Mouse (Mus musculus) forebrain, embryonic 13.5 days (tissue): ENCODE measurements around the gene Trhr2. TPM values are rescaled to one million over a fixed set of nuclear protein-coding genes. Genes with fewer than 3 reads are reported as not detected.

ENCODE experiments used
- ATAC-seq: fragments of 200-750 bp; cut with Nextera tagmentation; 2 replicates; pipeline ENCODE4 v1.8.0; 2017
- H3K27ac ChIP-seq: fragments of 300-500 bp; sonication (generic); 2 replicates; pipeline ENCODE4 v1.5.1; 2015; ENCODE audit warnings: inconsistent platforms, mild to moderate bottlenecking, moderate library complexity
- H3K27me3 ChIP-seq: fragments of 300-500 bp; sonication (generic); 2 replicates; pipeline ENCODE4 v1.6.1; 2015; ENCODE audit warnings: mild to moderate bottlenecking, inconsistent platforms
- H3K36me3 ChIP-seq: fragments of 300-500 bp; sonication (generic); 2 replicates; pipeline ENCODE4 v1.6.1; 2015; ENCODE audit warnings: mild to moderate bottlenecking, inconsistent platforms; ENCODE audit not compliant: poor library complexity, severe bottlenecking
- H3K4me1 ChIP-seq: fragments of 300-500 bp; sonication (generic); 2 replicates; pipeline ENCODE4 v1.6.1; 2015; ENCODE audit warnings: inconsistent platforms
- H3K4me2 ChIP-seq: fragments of 300-500 bp; sonication (generic); 2 replicates; pipeline ENCODE4 v1.6.1; 2015; ENCODE audit warnings: inconsistent platforms, mild to moderate bottlenecking, moderate library complexity
- H3K4me3 ChIP-seq: fragments of 300-500 bp; sonication (generic); 2 replicates; pipeline ENCODE4 v1.5.1; 2015; ENCODE audit warnings: mild to moderate bottlenecking, inconsistent platforms
- H3K9ac ChIP-seq: fragments of 300-500 bp; sonication (generic); 2 replicates; pipeline ENCODE4 v1.6.1; 2015; ENCODE audit warnings: mild to moderate bottlenecking, inconsistent platforms
- H3K9me3 ChIP-seq: fragments of 300-500 bp; sonication (generic); replicated peaks from 2 replicates; pipeline ENCODE4 v1.6.1; 2016; ENCODE audit warnings: inconsistent platforms
- WGBS: fragments of 180-500 bp; shearing (Covaris S2); methylation state at CpG from one replicate; pipeline ENCODE4 v1.1.7; 2015; 5-methylcytosine and 5-hydroxymethylcytosine counted together
- polyA plus RNA-seq: library from polyadenylated mRNA; unstranded; fragments of >200 nt; fragmentation: Nextera tagmentation; extraction: Ambion mirVana; gene quantifications from 2 replicates; pipeline ENCODE4 v1.2.1, GENCODE M21; 2015

The Trhr2 gene
- polyA plus RNA-seq, 1 experiment from 2014 or later = not detected

GRCm38 (mm10) chr8:122349357-122350297 is 10.9 kb downstream of the Trhr2 start:
- H3K4me2 ChIP-seq = no peak overlapping the region
- no peak overlapping the region for H3K9ac ChIP-seq
- peaks cover 25% of the 10 kb centered on the region for H3K4me1 ChIP-seq
- H3K27ac ChIP-seq = no peak overlapping the region
- no peaks in the 10 kb centered on the region for H3K9me3 ChIP-seq
- H3K4me3 ChIP-seq = no peak overlapping the region
- ATAC-seq = no peak
- peaks cover 70% of the 10 kb centered on the region for H3K27me3 ChIP-seq
- no peaks in the 10 kb centered on the region for H3K36me3 ChIP-seq
- 45% methylated on average over 15 of the region's 15 CpGs for WGBS

- Histone ChIP-seq H3K27ac (no peak overlapping the region; the same call in 1 of the 2 replicates), H3K36me3 (no peaks in the 10 kb centered on the region), H3K27me3 (peaks cover 70% of the 10 kb centered on the region), H3K9me3 (no peaks in the 10 kb centered on the region), H3K4me3 (no peak overlapping the region), H3K4me2 (no peak overlapping the region), H3K9ac (no peak overlapping the region), H3K4me1 (peaks cover 38% of the 10 kb centered on the region)
- ATAC-seq = peak; percentile 64; the same call in 1 of the 2 replicates
- 58% methylated on average over 5 of the region's 5 CpGs for WGBS
Measured at GRCm38 (mm10) chr8:122347811-122348552, 12.6 kb downstream of the Trhr2 start.

- WGBS = 57% methylated on average over 12 of the region's 12 CpGs
- Histone ChIP-seq H3K4me1 (peaks cover 36% of the 10 kb centered on the region), H3K4me2 (no peak overlapping the region), H3K27ac (no peak overlapping the region), H3K36me3 (no peaks in the 10 kb centered on the region), H3K9ac (no peak overlapping the region), H3K4me3 (no peak overlapping the region), H3K27me3 (peaks cover 76% of the 10 kb centered on the region), H3K9me3 (no peaks in the 10 kb centered on the region)
- ATAC-seq = no peak
Measured at GRCm38 (mm10) chr8:122345181-122346095, 15.1 kb downstream of the Trhr2 start.

- Histone ChIP-seq H3K9ac (no peak overlapping the region), H3K4me2 (peak overlapping the region; percentile 54), H3K4me1 (peaks cover 27% of the 10 kb centered on the region), H3K27me3 (peaks cover 82% of the 10 kb centered on the region), H3K27ac (no peak overlapping the region), H3K4me3 (no peak overlapping the region), H3K36me3 (no peaks in the 10 kb centered on the region), H3K9me3 (no peaks in the 10 kb centered on the region)
- no peak for ATAC-seq
- WGBS = 3% methylated on average over 2 of the region's 5 CpGs
Measured at GRCm38 (mm10) chr8:122344219-122344618, 16.3 kb downstream of the Trhr2 start.

- Histone ChIP-seq H3K36me3 (no peaks in the 10 kb centered on the region), H3K9me3 (no peaks in the 10 kb centered on the region), H3K9ac (peak overlapping the region; percentile 34; the same call in 1 of the 2 replicates), H3K4me2 (peak overlapping the region; percentile 54), H3K4me1 (peaks cover 27% of the 10 kb centered on the region), H3K27ac (no peak overlapping the region), H3K27me3 (peaks cover 82% of the 10 kb centered on the region), H3K4me3 (peak overlapping the region; percentile 25)
- no peak for ATAC-seq
- WGBS = 0% methylated on average over 14 of the region's 14 CpGs
Measured at GRCm38 (mm10) chr8:122343758-122344157, 16.8 kb downstream of the Trhr2 start.

- H3K4me2 ChIP-seq = peak overlapping the region; percentile 54
- H3K4me3 ChIP-seq = peak overlapping the region; percentile 25
- H3K36me3 ChIP-seq = no peaks in the 10 kb centered on the region
- 2% methylated on average over 11 of the region's 11 CpGs for WGBS
- no peak overlapping the region for H3K27ac ChIP-seq
- peaks cover 27% of the 10 kb centered on the region for H3K4me1 ChIP-seq
- no peak for ATAC-seq
- no peaks in the 10 kb centered on the region for H3K9me3 ChIP-seq
- H3K27me3 ChIP-seq = peaks cover 82% of the 10 kb centered on the region
- H3K9ac ChIP-seq = peak overlapping the region; percentile 17; the same call in 1 of the 2 replicates
Measured at GRCm38 (mm10) chr8:122343341-122343740, 17.2 kb downstream of the Trhr2 start.

GRCm38 (mm10) chr8:122342806-122343209 is 17.7 kb downstream of the Trhr2 start:
- Histone ChIP-seq H3K4me3 (no peak overlapping the region), H3K27me3 (peaks cover 82% of the 10 kb centered on the region), H3K9me3 (no peaks in the 10 kb centered on the region), H3K27ac (no peak overlapping the region), H3K9ac (peak overlapping the region; percentile 17; the same call in 1 of the 2 replicates), H3K4me2 (peak overlapping the region; percentile 54), H3K4me1 (peaks cover 22% of the 10 kb centered on the region), H3K36me3 (no peaks in the 10 kb centered on the region)
- no peak for ATAC-seq
- 6% methylated on average over 9 of the region's 9 CpGs for whole genome bisulfite sequencing

- Histone ChIP-seq H3K27ac (no peak overlapping the region), H3K36me3 (no peaks in the 10 kb centered on the region), H3K4me2 (no peak overlapping the region), H3K4me1 (peaks cover 18% of the 10 kb centered on the region), H3K9me3 (no peaks in the 10 kb centered on the region), H3K27me3 (peaks cover 83% of the 10 kb centered on the region), H3K4me3 (no peak overlapping the region), H3K9ac (no peak overlapping the region)
- no peak for ATAC-seq
- WGBS = 49% methylated on average over 5 of the region's 5 CpGs
Measured at GRCm38 (mm10) chr8:122342362-122342761, 18.2 kb downstream of the Trhr2 start.

GRCm38 (mm10) chr8:122341790-122342189 is 18.8 kb downstream of the Trhr2 start:
- peaks cover 89% of the 10 kb centered on the region for H3K27me3 ChIP-seq
- WGBS = 88% methylated on average over 6 of the region's 6 CpGs
- H3K27ac ChIP-seq = no peak overlapping the region
- H3K4me3 ChIP-seq = no peak overlapping the region
- no peak overlapping the region for H3K9ac ChIP-seq
- H3K9me3 ChIP-seq = no peaks in the 10 kb centered on the region
- H3K36me3 ChIP-seq = no peaks in the 10 kb centered on the region
- peaks cover 19% of the 10 kb centered on the region for H3K4me1 ChIP-seq
- no peak overlapping the region for H3K4me2 ChIP-seq
- no peak for ATAC-seq

- peaks cover 96% of the 10 kb centered on the region for H3K27me3 ChIP-seq
- no peak overlapping the region for H3K27ac ChIP-seq
- no peaks in the 10 kb centered on the region for H3K9me3 ChIP-seq
- 82% methylated on average over 3 of the region's 3 CpGs for WGBS
- no peak for ATAC-seq
- no peak overlapping the region for H3K4me3 ChIP-seq
- no peaks in the 10 kb centered on the region for H3K36me3 ChIP-seq
- H3K4me2 ChIP-seq = no peak overlapping the region
- H3K4me1 ChIP-seq = peaks cover 27% of the 10 kb centered on the region
- no peak overlapping the region for H3K9ac ChIP-seq
Measured at GRCm38 (mm10) chr8:122340761-122341160, 19.8 kb downstream of the Trhr2 start.

GRCm38 (mm10) chr8:122338852-122339251 is 21.7 kb downstream of the Trhr2 start:
- ATAC-seq = no peak
- H3K27ac ChIP-seq = no peak overlapping the region
- H3K4me2 ChIP-seq = no peak overlapping the region
- H3K9ac ChIP-seq = no peak overlapping the region
- H3K27me3 ChIP-seq = peaks cover 98% of the 10 kb centered on the region
- H3K9me3 ChIP-seq = no peaks in the 10 kb centered on the region
- peaks cover 27% of the 10 kb centered on the region for H3K4me1 ChIP-seq
- H3K4me3 ChIP-seq = no peak overlapping the region
- WGBS = 46% methylated on average over 6 of the region's 6 CpGs
- H3K36me3 ChIP-seq = no peaks in the 10 kb centered on the region
